Mouse (Mus musculus): ENCODE data around the gene Zfp422. TPM values are rescaled to one million over a fixed set of nuclear protein-coding genes. Genes with fewer than 3 reads are reported as not detected.

Zfp422 gene
- 10 to 100 TPM; 24.6 to 27.0 TPM for polyA plus RNA-seq (2017; shearing (Covaris generic))

DNA sequence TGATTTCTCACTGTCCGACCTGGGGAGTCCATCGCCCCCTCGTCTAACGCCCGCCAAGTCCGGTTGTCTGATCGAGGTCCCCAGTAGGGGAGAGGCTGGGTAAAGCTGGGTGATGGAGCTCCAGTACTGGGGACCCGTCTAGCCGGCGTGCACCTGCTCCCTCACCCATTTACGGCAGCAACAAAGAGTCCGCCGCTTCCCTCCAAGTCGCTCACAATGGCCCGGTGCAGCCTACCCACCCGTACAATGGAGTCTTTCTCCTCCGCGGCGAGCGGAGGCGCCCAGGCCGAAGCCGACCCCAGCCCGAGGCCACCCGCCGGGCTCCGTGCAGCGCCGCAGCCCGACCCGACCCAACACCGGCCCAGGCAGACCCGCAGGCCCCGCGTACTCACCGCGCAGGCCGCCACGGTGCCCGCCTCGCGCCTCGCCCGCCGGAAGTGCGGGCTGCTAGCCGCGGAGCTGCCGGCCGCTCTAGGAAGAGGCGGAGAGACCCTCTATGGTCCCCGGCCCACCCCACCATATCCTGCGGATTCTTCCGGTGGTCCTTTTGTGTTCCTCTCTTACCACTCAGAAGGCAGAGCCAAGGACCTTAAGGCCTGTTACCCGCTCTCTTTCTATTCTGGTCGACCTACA, at the start of gene Zfp422:
Zfp422 (minus strand) TSS at position 461 of the 633 bp plus-strand sequence.
- ATAC-seq, result peak; percentile 74

DNA sequence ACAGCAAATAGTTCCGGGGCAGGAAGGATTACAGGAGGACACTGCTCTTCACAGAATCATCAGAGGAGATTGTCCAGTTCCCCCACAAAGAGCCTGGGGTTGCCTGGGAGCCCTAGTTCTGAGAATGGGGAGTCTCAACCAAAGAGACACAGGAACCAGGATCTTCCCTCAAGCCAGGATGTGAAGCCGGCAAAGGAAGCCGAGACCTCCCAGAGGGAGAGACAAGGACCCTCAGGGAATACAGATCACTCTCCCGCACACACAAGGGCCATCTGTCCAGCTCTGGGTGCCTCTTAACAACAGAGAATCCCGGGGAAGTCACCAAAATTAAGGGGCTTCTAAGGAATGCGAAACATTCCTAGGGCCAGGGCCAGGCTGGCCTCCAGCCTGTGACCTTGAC, 48.5 kb upstream of the Zfp422 start:
- no peak for ATAC-seq

DNA sequence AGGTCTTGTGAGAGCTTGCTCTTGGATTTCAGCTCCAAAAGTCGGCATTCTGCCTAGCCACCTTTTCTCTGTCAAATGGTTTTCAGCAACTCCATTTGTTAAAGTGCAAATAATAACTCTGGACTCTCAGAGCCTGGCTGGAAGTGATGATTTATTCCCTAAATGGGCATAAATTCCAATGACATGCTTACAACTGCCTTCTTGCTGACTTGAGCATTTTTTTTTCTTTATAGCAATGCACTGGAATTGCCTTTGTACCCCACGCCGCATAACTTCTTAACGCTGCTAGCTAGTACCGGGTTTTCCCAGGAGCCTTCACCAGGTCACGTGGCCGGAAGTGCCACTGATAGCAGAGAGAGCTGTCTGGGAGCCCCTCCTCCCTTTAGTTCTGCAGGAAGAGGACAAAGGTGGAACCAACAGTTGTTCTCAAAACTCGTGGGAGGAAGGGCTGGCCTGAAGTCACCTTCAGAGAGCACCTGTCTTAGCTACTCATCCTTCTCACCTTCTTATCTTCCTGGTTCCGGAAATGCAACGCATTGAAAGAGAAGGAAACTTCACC, 47.6 kb upstream of the Zfp422 start:
- ATAC-seq, result no peak

DNA sequence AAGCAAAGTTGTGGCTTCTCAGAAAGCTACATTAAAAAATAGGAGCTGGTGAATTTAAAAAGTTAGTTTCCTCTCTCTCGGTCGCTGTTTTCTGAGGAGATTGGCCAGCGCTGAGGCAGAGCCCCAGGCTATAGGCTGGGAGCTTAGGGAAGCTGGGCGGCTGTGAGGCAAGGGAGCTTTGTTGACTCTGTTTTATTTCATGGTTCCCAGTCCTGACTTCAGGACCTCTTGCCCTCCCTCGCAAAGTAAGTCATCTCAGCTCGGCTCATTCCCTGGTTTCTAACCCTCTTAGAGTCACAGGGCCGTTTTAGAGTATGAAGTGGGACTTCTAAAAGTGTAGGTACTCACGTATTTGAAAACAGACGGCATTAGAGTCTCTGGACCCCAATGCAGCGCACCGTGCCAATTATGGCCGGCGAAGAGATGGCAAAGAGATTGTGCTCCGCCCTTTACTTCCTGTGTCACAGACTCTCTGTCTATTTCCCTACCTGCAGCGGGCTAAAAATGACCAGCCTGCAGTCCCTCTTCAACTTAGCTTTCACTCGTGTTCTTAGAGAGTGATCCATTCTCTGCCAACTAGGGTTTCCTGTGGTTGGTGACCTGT, 45.6 kb upstream of the Zfp422 start:
- ATAC-seq, result peak; percentile 32

DNA sequence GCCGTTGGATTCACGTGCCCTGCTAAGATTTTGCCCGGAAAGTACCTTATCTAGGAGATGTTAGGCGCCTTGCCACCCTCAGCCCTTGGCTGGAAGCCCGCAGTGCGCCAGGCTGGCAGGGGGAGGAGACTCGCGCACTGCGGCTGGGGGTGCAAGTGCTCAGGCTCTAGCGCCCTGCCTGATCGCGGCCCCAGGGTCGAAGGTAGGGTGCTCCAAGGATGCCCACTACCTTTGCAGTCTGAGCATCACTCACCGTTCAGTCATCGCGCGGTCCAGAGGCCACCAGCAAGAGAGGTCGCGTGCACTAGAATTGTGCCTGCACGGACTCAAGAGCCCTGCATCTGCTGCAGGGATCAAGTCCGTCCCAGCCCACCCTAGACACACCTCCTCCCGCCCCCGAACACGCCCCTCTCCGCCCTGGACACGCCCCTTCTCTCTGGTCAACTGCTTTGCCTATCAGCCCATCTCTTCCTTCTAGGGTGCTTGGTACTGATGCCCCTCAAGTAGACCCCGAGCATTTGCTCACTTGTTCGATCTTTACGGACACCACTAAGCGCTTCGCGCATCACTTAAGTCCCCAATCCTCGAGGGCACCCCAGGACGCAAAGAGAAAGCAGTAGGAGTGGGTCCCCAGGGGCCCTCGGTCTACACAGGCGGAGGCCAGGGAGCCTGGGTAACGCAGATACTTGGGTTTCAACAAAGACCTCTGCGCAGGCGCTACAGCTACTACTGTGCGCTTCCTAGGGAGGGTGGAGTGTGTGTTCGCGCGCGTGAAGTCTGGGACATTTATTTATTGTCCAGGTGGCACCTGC, 44.9 kb upstream of the Zfp422 start, which contains the start of gene Rassf4:
Rassf4 (minus strand) TSS at position 482 of the 812 bp plus-strand sequence.
- peak; percentile 76 for ATAC-seq

DNA sequence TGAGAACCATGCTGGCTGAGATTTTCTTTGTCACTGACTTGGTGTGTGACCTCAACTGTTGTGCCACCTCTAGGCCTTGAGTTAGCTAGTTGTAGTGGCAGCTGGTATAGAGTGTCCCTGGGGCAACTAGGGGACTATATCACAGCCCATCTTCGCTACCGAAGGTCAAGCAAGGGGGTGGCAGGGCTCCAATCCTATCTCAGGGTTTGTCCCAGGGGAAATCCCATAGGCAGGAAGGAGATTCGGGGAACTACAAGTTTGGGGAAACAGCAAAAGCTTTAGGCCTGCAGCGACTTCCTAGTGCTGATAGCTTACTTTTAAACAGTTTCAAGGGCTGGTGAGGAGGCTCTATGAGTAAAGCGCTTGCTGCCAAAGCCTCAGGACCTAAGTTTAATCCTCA, 43.5 kb upstream of the Zfp422 start:
- no peak for ATAC-seq

DNA sequence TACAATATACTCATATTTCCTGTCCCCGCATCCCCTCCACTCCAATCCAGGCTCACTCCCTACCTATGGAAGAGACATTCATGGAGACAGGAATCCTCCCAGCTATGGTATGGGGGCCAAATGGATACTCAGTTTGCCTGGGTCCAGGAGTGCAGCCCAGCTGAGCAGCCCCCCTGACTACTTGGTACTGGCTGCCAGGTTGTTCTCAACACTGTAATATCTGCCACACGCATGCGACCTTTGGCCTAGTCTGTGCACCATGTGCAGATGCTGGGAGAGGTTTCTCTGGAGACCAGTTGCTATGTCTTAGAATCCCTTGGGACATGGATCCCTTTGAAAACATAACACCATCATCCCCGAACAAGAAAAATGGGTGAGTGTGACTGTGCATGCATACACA, 43.0 kb upstream of the Zfp422 start:
- no peak for ATAC-seq

DNA sequence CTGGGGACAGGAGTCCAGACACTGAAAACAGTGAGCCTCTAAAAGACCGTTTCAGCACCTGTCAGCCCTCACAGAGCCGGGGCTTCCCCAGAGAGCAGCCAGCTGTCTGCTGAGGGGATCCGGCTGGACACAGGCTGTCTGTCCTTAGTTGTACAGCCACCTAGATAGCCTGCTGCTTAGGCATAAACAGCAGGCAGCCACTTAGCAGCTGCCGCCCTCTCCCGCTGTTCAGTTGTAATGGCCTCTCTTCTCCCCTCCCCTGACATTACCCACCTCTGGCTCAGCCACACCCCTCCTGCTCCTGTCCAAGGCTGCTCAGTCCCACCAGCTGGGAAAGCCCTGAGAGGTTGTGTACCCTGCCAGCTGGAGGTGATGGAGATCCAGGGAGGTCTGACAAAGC, 42.2 kb upstream of the Zfp422 start:
- ATAC-seq, result no peak

DNA sequence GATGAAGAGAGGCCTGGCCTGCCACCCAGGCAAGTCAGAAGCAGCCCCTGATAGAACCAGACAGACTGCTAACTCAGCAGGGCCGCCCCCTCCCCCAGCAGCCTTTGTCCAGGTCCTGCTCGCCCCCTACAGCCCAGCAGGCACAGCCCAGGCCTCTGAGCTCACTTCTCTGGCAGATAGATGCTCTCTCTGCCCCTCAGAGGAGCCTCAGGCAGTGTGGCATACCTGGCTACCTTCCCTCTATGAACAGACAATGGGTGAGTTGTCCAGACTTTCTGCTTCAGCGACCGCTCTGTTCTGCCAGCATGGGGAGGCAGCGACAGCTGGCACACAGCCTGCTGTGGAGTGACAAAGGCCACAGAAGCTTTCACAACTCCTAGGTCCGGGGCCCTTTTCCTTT, 41.3 kb upstream of the Zfp422 start:
- no peak for ATAC-seq

DNA sequence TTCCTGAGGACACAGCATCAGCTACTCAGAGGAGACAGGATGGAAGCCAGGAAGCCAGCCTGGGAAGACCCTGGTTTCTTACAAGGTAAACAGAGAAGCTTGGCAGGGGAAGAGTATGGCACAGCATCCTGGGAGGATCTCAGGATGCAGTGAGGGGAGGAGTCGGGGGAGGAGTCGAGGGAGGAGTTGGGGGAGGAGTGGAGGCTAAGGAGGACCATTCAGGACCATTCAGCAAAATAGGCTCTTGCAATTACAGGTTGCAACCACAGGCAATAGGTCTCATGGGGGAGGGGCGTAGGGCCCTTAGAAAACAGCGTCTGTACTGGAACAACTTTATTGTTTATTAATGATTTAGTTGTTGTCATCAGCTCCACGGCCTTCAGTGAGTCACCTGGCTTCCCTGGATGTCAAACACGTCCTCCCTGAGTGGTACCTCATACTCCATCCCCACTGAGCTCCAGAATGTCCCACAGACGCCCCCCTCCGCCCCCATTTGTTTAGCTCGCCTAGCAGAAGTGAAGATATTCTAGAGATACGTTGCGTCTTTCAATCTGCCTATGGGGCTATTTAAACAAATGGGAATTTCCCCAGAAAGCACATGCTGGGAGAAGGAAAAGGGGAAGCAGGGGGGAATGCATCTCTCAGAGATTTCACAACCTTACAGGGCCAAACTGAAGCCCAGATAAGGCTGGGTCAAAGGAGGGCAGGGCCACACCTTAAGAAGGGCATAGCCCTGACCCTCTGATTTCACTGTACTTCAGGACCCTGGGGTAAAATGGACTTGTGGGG, 40.1 kb upstream of the Zfp422 start:
- ATAC-seq, result no peak

DNA sequence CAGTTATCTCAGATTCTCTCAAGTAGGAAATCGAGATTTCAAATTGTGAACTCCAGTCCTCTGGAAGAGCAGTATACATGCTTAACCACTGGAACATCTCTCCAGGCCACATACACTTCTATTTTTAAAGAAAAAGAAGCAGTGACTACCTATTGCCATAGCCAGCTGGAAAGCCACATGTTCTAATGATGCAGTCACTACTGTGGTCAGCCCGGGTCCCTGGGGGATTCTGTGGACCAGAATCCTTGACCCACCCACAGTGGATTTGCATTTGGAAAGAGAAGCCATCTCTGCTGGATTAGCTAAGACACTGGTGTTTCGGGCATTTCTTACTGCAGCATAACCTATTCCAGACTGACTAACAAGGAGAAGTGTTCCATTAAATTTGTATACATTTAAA, 38.6 kb upstream of the Zfp422 start:
- no peak for ATAC-seq

DNA sequence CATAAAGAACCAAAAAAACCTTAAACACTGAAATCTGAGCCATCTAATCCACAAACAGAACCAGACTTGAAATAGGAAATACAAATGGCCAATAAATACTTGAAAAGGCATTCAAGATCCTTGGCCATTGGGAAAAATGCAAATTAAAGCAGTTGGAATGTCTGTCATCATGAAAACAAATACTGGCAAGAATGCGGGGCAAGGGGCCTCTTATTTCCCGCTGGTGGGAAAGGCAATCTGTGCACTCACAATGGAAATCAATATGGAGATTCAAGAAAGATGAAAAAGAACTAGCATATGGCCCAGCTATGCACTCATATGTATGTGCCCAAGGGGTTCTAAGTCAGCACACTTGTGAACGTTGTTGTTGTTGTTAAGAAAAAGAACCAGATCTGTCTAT, 38.1 kb upstream of the Zfp422 start:
- no peak for ATAC-seq

DNA sequence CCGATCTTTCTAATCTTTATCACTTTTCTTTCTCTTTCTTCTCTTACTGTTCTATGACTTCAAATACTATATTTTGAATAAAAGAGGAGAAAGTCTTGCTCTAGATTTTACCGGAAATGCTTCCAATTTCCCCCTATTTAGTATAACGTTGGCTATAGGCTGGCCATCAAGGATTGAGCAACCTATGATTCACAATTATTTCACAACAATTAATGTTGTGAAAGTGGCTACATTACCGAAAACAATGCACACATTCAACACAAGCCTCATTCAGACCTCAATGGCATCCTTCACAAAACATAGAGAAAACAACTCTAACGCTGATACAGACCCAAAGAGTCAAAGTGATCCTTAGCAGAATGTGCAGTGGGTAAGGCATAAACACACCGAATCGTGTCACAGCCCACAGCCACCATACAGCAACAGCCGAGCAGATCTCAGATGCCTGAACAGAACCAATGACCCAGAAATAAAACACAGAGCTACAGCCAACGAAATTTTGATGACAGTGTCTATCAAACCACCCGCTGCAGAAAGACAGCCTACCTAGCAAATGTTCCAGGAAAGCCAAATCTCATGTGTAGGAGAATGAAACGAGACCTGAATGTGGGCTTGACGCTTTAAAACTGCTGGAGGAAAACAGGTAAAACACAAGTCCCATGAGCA, 37.4 kb upstream of the Zfp422 start:
- no peak for ATAC-seq

DNA sequence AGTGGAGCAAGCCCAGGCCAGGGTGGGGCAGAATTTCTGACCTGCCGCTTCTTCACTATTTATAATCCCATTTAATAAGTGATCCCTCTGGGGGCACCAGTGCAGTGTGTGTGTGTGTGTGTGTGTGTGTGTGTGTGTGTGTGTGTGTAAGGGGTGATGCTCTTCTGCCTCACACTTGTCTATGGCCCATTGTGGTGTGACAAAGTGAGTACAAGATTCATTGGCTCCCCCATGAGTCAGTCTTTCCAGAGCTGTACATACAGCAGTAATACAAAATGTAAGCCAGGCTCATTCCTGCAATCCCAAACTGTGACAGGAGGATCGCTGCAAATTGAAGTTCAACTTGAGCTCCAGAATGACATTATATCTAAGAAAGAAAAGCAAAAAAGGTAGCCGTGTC, 36.0 kb upstream of the Zfp422 start:
- no peak for ATAC-seq

DNA sequence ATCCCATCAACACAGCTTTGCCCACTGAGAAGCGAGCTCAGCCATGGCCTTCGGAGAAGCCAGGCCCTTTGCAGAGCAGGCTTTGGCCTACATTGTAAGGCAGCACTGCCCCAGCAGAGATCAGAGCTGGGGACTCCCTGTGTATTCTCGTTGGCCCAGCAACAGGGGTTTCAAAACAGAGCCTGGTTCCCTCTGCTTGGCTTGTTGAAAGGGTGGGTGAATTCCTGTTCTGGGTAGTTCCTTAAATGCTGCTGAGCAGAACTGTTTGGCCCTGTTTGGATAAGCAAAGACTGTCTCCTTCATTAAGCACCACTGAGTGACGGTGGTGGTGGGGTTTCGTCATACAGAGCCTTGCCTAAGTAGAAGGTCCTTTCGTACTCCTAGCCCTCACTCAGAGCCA, 35.2 kb upstream of the Zfp422 start:
- ATAC-seq, result no peak

DNA sequence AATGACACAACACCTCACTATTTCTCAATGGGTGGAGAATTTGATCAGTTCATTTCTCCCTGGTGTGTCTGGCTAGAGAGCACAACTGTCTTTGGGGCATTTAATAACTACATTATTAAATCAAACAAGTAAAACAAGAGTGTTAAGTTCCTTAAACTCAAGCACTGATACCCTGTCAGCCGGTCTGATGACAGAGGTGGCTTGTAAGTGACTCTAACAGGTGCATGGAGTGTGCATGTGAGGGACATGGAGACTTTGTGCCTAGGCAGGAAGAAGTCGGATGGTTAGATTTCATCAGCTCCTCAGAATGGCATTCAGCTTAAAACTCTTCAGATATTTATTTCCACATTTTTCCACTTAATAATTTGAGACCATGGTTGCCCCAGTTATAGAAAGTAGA, 34.6 kb upstream of the Zfp422 start:
- ATAC-seq, result no peak

DNA sequence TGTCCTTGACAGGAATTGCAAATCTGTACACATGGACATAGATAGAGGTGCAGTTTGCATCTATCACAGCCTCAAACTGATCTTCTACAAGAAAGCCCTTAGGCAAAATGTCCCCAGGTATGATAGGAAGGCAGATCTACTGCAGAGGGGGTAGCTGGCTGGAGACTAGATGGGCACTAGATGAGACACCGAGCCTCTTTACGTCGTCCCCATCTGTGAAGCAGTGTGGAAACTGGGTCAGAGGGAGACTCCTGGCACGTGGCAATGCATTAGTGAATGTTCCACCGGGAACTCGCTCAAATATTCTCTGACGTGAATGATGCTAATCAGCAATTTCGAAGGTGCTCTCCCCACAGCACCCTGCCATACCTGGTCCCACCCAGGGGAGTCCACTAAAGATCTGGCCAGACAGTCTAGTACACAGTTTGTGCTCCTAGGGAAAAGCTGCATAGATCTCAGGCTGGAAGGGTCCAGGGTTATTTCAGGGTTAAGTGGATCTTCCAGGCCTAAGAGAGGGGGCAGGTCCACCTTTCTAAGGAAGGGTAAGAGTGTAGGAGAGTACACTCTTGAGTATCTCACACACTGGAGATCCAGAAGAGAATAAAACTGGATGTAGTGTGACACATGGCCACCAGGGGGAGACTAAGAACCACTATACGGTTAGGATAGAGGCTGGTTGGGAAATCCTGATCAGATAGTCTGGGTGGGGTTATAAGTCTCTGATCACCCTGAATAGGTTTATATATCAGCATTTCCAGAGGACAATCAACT, 25.1 kb upstream of the Zfp422 start:
- peak; percentile 68 for ATAC-seq

DNA sequence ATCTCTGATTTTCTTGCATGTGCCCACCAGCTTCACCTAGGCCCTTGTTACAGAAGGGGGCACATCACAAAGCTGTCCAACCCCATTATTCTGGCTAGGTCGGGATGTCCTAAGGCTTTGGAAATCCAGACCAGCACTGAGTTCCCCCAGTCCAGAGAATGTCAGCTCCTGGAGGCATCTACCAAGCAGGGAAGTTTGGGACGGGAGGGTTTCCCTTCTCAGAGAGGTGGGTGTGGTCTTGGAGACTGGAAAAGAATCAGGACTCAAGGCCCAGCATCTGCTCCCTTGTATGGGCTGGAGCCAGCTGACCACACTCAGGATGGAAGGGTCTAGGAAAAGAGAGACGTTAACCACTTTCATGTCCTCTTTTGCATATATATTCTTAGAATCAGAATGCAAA, 24.4 kb upstream of the Zfp422 start:
- no peak for ATAC-seq

DNA sequence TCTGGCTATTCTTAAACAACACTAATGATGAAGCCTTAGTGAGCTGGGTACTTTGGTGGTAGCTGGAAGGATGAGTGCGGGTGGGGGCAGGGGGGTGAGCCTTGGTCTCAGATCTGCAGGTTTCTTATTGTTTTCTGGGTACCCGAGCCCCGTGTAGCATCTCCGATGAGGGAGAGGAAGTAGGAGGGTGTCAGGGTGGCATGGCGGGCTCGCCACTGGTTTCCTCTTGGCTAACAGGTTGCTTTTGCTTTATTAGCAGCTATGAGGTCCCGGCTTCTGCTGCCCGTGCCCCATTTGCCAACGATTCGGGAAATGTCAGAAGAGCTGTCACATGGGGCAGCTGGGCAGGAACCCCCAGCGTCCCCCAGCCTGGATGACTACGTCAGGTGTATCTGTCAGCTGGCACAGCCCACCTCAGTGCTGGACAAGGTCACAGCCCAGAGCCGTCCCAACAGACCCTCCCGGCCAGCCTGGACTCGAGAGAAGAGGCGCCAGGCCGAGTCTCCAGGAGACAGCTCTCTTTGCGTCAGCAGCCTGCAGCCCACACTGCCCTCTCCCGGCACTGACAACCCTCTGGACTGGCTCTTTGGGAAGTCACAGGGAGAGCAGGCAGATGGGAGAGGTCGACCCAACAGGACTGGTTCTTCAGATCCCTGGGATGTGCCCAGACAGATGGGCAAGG, 22.8 kb upstream of the Zfp422 start:
- no peak for ATAC-seq

DNA sequence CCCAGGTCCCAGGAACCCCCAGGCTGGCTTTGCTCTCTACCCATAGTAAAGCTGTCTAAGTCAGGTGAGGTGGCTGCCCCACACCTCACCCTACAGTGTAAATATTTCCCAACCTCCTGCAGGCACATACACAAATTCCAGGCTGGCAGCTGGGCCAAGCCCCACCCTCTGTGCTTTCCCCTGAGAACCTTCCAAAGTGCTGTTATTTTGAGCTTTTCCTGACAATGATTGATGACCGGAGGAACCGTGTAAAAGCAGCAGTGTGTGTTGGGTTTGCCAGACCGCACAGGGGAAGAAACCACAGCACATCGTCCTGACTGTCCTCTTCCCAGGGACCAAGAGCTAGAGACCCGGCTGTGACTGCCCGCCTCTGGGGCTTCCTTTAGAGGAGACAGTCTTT, 21.6 kb upstream of the Zfp422 start, which contains the start of gene Depp1:
Depp1 (plus strand) TSS at position 204 of the 400 bp plus-strand sequence.
- no peak for ATAC-seq

DNA sequence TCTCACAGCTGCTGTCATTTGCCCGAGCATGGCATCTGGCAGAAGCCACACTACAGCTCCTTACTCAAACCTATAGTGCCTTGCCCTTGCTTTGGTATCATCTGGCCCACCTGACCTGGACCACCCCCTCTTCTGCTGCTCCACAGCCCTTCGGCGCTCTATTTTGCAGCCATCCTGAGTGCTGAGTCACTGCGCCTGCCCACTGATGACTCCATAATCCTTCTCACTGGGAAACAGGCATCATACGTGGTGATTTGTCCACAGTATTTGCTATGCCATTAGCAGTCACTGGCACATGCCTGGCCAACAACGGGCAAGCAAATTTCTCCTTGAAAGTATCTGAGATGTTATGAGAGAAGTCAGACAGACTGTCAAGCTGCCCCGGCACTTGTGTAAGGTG, 21.0 kb upstream of the Zfp422 start:
- ATAC-seq, result no peak

All from CD4-positive, CD25-positive, alpha-beta regulatory T cell, adult 4 months (primary cell).